Mouse (Mus musculus) forebrain, postnatal 0 days (tissue): Measurements from ENCODE around the gene Rpl19. TPM values are rescaled to one million over a fixed set of nuclear protein-coding genes. Genes with fewer than 3 reads are reported as not detected.
A peak's percentile ranks its signal among the peaks of the same experiment; 100 is the strongest.

ENCODE experiments used
- ATAC-seq: fragments of 200-750 bp; cut with Nextera tagmentation; 2 replicates; pipeline ENCODE4 v1.8.0; 2017; ENCODE audit warnings: mild to moderate bottlenecking, moderate library complexity
- DNase-seq: peaks from one replicate; pipeline ENCODE4 v3.0.0-alpha.2; 2015
- H3K27ac ChIP-seq: fragments of 300-500 bp; sonication (generic); 2 replicates; pipeline ENCODE4 v1.5.1; 2014; ENCODE audit warnings: low read depth, mild to moderate bottlenecking, antibody characterized with exemption, low read length, moderate library complexity, mixed read lengths
- H3K27me3 ChIP-seq: fragments of 300-500 bp; sonication (generic); 2 replicates; pipeline ENCODE4 v1.6.1; 2014; ENCODE audit warnings: mild to moderate bottlenecking, low read length, mixed read lengths; ENCODE audit not compliant: insufficient read depth
- H3K36me3 ChIP-seq: fragments of 300-500 bp; sonication (generic); 2 replicates; pipeline ENCODE4 v1.6.1; 2014; ENCODE audit warnings: mild to moderate bottlenecking, moderate library complexity; ENCODE audit not compliant: insufficient read depth
- H3K4me1 ChIP-seq: fragments of 300-500 bp; sonication (generic); 2 replicates; pipeline ENCODE4 v1.6.1; 2014; ENCODE audit warnings: antibody characterized with exemption; ENCODE audit not compliant: insufficient read depth
- H3K4me2 ChIP-seq: fragments of 300-500 bp; sonication (generic); 2 replicates; pipeline ENCODE4 v1.6.1; 2014; ENCODE audit warnings: low read depth, mild to moderate bottlenecking, moderate library complexity
- H3K4me3 ChIP-seq: fragments of 300-500 bp; sonication (generic); 2 replicates; pipeline ENCODE4 v1.5.1; 2014; ENCODE audit warnings: low read depth, low read length, mixed read lengths
- H3K9ac ChIP-seq: fragments of 300-500 bp; sonication (generic); 2 replicates; pipeline ENCODE4 v1.6.1; 2014; ENCODE audit warnings: mild to moderate bottlenecking
- H3K9me3 ChIP-seq: fragments of 300-500 bp; sonication (generic); 2 replicates; pipeline ENCODE4 v1.6.1; 2016; ENCODE audit warnings: low read length
- CTCF ChIP-seq: sonication (generic); IDR thresholded peaks from 2 replicates; pipeline ENCODE4 v1.5.1; 2016; ENCODE audit warnings: antibody characterized with exemption, control low read depth, low read depth
- WGBS: fragments of 180-500 bp; shearing (Covaris S2); extraction: QIAGEN DNeasy Blood & Tissue Kit; methylation state at CpG from one replicate; pipeline ENCODE4 v1.1.7; 2014; 5-methylcytosine and 5-hydroxymethylcytosine counted together
- polyA plus RNA-seq: library from polyadenylated mRNA; unstranded; fragments of >200 nt; fragmentation: Nextera tagmentation; extraction: Ambion mirVana; gene quantifications from 2 replicates; pipeline ENCODE4 v1.2.1, GENCODE M21; 2015
- total RNA-seq: library from RNA; depleted of rRNA; stranded (reverse); fragments of >200 nt; gene quantifications from 2 replicates; pipeline ENCODE4 v1.2.3, GENCODE M21; 2014

Gene Rpl19
- total and polyA plus RNA-seq, 2 experiments from 2014 or later, result 687 to 793 TPM

DNA sequence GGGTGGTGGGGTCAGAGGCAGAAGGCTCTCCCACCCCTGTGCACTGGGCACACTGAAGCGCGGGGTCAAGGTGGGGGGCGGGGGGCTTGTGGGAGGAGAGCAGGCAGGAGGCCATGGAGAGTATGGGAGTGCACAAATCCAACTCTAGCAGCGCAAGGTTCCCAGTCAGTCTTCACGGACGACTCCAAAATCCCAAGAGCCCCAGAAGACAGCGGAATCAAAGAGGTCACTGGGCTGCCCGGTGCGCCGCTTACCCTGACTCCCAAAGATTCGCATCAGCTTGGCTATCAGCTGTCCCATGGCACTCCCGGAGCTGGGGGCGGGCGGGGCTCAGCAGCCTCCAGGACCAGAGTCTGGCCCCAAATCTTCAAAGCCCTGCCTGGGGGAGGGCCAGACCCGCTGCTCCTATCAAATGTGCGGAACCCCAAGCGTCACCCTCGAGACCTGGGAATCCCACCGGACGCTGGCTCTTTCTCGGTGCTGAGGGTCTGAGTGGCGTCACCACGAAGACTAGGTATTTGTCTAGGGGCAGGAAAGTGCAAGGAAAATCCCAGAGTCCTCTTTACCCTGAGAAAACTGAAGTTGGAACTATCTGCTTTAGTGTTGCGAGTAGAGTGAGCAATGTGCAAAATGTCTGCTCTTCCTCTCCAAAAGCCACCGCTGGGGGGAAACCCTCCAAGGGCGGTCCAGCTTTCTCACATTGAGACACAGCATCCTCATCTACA lies 30.8 kb upstream of the Rpl19 start, which contains the start of gene Arl5c:
TSS of gene Arl5c (minus strand) at position 618 of the 725 bp plus-strand sequence.
- Histone ChIP-seq H3K36me3 (no peaks in the 10 kb centered on the region), H3K27me3 (no peaks in the 10 kb centered on the region), H3K4me2 (peak within 1 kb of the TSS; percentile 90), H3K4me3 (peak within 1 kb of the TSS; percentile 43), H3K9ac (peak within 1 kb of the TSS; percentile 48), H3K9me3 (no peaks in the 10 kb centered on the region), H3K4me1 (peaks cover 12% of the 10 kb centered on the region; the same call in 1 of the 2 replicates), H3K27ac (0 out of 2 replicates have a peak within 1 kb of the TSS, but pooled peaks have one; percentile 21)
- DNase-seq, result peak; percentile 56
- ATAC-seq, result peak; percentile 38
- peak; percentile 59 for TF ChIP-seq CTCF
- 2% methylated on average over 25 of the region's 26 CpGs for WGBS

DNA sequence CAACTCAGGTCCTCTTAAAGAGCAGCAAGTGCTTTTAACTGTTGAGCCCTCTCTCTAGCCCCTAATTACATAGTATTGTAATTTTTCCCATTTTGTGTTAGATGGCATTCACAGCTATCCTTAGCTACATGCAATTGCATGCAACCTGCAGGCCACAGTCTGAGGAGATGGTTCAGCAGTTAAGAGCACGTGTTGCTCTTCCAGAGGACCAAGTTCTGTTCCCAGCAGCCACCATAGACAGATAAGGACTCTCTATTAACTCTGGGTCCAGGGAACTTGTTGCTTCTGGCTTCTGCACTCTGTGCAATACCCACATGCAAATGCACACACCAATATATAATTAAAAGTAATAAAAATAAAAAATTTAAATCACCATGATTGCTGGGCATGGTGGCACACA lies 29.8 kb upstream of the Rpl19 start:
- no peak for ATAC-seq
- Histone ChIP-seq H3K9ac (no peak overlapping the region), H3K27ac (no peak overlapping the region), H3K4me3 (no peak overlapping the region), H3K9me3 (no peaks in the 10 kb centered on the region), H3K27me3 (no peaks in the 10 kb centered on the region), H3K36me3 (peaks cover 5% of the 10 kb centered on the region; the same call in 1 of the 2 replicates), H3K4me2 (no peak overlapping the region), H3K4me1 (peaks cover 12% of the 10 kb centered on the region; the same call in 1 of the 2 replicates)
- TF ChIP-seq CTCF, result no peak
- 62% methylated on average over 1 of the region's 1 CpGs for WGBS
- no peak for DNase-seq

DNA sequence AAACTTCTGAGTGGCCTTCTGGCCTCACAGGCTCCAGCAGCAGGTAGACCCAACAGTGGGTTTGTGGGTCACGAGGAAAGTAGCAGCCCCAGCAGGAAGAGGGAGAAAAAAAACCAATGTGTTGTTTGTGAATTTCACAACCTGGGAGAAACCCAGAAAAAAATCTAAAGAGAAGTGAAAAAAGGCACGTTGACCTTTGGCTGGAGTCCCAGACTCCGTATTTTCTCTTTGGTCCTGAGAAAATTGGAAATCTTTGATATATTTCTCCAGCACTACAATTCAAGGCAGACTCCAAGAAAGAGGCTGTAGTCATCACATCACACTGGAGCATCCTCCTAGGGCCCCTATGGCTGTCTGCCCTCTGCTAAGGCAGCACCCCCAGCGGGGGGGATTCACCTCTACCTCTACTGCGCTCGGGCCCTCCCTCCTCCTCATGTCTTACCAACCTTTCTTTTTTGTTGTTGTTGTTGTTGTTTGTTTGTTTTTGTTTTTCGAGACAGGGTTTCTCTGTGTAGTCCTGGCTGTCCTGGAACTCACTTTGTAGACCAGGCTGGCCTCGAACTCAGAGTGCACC lies 29.0 kb upstream of the Rpl19 start:
- Histone ChIP-seq H3K4me2 (no peak overlapping the region), H3K36me3 (peaks cover 9% of the 10 kb centered on the region; the same call in 1 of the 2 replicates), H3K27me3 (no peaks in the 10 kb centered on the region), H3K9ac (no peak overlapping the region), H3K27ac (no peak overlapping the region), H3K9me3 (no peaks in the 10 kb centered on the region), H3K4me3 (no peak overlapping the region), H3K4me1 (peaks cover 12% of the 10 kb centered on the region; the same call in 1 of the 2 replicates)
- DNase-seq (no peak), ATAC-seq (no peak)
- no peak for TF ChIP-seq CTCF
- 67% methylated on average over 8 of the region's 8 CpGs for WGBS

DNA sequence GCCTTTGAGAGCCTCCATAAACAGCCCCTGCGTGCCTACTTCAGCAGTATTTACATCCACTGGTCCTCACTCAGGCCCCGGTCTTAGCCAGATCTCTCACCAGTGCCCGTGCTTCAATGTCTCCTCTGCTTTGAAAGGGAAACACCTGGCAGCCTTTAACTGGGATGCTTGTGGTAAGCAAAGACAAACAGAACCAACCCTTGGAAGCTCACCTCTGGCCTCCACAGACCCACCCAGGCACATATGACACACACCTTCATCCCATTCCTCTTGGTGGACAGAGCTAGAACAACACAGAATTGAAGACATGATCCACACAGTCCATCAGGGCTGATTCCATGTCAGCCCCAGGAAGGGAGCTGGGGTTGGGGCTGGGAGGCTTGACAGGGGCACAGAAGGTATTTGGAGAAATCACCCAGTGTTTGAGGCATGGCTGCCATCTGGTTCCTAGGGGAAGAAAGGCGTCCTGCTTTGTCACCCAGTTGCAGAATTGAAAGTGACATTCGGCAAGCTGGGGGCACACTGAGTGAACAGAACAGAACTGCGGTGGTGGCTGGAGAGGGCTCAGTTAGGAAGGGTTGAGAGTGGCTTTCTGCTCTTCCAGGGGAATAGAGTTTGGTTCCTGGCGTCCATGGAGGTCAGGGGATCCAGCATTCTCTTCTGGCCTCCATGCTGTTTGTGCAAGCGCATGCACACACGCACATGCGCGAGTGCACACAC lies 28.3 kb upstream of the Rpl19 start:
- Histone ChIP-seq H3K27me3 (no peaks in the 10 kb centered on the region), H3K9ac (no peak overlapping the region), H3K4me2 (no peak overlapping the region), H3K36me3 (peaks cover 15% of the 10 kb centered on the region), H3K4me3 (no peak overlapping the region), H3K4me1 (peaks cover 12% of the 10 kb centered on the region; the same call in 1 of the 2 replicates), H3K9me3 (no peaks in the 10 kb centered on the region), H3K27ac (no peak overlapping the region)
- ATAC-seq (no peak), DNase-seq (no peak)
- TF ChIP-seq CTCF, result no peak
- WGBS, result 79% methylated on average over 11 of the region's 11 CpGs

DNA sequence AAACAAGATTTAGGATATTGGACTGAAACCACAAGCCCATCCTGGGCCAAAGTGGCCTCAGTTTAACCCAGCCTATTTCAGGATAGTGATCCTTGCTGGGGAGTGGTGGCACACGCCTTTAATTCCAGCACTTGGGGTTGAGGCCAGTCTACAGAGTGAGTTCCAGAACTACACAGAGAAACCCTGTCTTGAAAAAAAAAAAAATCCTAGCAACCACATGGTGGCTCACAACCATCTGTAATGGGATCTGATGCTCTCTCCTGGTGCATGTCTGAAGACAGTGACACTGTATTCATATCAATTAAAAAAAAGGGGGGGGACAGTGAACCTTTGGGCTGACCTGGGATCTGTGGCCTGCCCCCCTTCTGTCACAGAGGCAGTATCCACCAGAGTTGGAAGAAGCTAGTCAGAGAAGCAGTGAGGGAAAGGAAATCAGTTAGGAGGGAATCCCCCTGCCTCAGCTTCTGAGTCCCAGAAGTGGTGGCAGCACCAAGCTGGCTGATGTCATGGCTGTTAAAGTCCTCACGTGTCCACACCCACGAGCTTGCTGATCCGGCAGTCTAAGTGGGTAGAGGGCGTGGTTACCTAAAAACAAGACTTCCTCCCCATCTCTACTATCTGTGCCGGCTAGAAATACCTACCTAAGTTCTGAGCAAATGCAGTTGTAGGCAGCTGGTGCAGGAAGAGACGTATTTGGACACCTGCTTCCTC lies 27.5 kb upstream of the Rpl19 start:
- H3K4me2 ChIP-seq, result no peak overlapping the region
- H3K4me1 ChIP-seq, result peaks cover 12% of the 10 kb centered on the region; the same call in 1 of the 2 replicates
- H3K27ac ChIP-seq, result no peak overlapping the region
- H3K9me3 ChIP-seq, result no peaks in the 10 kb centered on the region
- DNase-seq (no peak), ATAC-seq (no peak)
- no peaks in the 10 kb centered on the region for H3K27me3 ChIP-seq
- no peak overlapping the region for H3K4me3 ChIP-seq
- 59% methylated on average over 7 of the region's 7 CpGs for WGBS
- peak; percentile 21; the same call in 1 of the 2 replicates for TF ChIP-seq CTCF
- no peak overlapping the region for H3K9ac ChIP-seq
- H3K36me3 ChIP-seq, result peaks cover 20% of the 10 kb centered on the region

DNA sequence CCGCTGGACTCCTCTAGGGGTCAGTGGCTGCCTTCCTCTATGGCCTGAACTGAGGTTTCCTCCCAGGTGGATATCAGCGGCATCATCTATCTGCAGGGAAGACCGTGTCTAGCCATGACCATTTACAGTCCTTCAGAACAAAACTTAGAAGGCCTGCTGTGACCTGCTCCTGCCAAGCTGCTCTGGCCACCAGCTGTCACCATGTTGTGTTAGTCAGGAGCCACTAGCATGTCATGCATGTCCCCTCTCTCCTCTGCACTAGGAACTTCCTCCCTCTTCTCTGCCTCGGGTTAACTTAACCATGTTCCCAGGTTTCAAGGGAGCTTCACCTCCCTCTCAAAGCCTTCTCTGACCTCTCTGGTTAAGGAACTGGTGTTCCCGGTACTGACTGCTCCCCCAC lies 26.8 kb upstream of the Rpl19 start:
- H3K27me3 ChIP-seq, result no peaks in the 10 kb centered on the region
- 62% methylated on average over 5 of the region's 5 CpGs for WGBS
- DNase-seq, result no peak
- H3K27ac ChIP-seq, result no peak overlapping the region
- no peak for TF ChIP-seq CTCF
- H3K36me3 ChIP-seq, result peaks cover 27% of the 10 kb centered on the region
- H3K4me3 ChIP-seq, result no peak overlapping the region
- no peak for ATAC-seq
- peaks cover 6% of the 10 kb centered on the region; the same call in 1 of the 2 replicates for H3K4me1 ChIP-seq
- H3K9me3 ChIP-seq, result no peaks in the 10 kb centered on the region
- no peak overlapping the region for H3K4me2 ChIP-seq
- H3K9ac ChIP-seq, result no peak overlapping the region
